Mouse (Mus musculus) embryo, embryonic 10.5 days (tissue): ENCODE data around the gene Anks6.
A peak's percentile ranks its signal among the peaks of the same experiment; 100 is the strongest.

ENCODE experiments used
- DNase-seq: peaks from one replicate; pipeline ENCODE4 v3.0.0-alpha.2; 2015; ENCODE audit warnings: low spot score

Gene Anks6

GRCm38 (mm10) chr4:46989842-46990241 lies 67.4 kb downstream of the Anks6 start:
- peak; percentile 85 for DNase-seq

DNA sequence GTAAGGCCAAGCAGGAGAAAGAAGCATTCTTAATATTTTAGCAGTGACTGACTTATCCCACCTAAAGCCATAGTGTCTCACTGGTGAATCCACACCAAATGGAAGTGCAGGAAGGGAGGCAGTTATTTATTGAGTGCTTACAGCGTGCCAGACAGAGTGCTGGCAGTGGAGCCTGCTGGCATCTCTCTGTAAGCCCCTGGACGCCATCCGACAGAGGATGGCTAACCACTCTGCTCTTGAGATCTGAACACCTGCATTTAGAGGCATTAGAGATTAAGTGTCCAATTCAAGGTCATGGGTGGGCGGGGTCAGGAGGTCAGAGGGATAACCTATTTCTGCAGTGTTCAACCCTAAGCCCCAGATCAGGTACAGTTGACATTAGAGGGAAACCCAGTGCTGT lies 68.4 kb downstream of the Anks6 start:
- no peak for DNase-seq

DNA sequence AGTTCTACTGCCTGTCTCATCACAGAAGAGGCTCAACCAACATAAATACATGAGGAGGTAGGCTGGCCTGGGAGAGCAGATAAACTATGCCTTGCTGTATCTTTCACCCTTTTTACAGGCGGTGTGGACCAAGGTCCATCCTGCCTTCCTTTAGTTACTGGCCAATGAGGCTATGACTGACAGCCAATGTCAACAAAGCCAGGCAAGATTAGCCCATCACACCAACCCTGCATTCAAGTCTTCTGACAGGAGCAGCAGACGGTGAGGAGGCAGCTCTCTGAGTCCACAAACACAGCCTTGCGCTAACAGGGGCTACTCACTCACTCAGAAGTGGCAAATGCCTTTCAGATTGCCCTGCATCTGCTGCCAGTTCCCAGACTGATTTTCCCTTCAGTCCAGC lies 69.0 kb downstream of the Anks6 start:
- DNase-seq, result no peak

- DNase-seq, result no peak
These were observed 69.4 kb downstream of the Anks6 start for GRCm38 (mm10) chr4:46987809-46988208.

DNA sequence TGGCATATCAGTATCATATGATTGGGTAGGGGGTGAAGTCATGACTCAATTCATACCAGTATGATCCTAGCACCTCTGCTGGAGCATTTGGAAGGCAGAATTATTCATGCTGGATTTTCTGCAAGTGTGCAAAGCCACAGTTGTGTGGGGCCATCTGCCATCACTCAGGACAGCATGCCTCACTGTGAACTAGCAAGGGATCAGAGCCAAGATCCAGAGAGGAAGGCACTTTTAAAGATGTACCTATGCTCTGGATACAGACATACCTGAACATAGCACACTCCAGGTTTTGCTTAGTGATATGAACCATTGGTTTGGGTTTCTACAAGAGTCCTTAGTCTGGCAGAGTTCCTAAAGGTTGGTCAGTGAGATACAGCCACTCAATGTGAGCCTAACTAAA lies 71.2 kb downstream of the Anks6 start:
- DNase-seq, result no peak

- DNase-seq, result no peak
These were observed 74.3 kb downstream of the Anks6 start for GRCm38 (mm10) chr4:46982912-46983311.

- DNase-seq, result no peak
These were observed 75.1 kb downstream of the Anks6 start for GRCm38 (mm10) chr4:46982094-46982493.

- no peak for DNase-seq
These were observed 78.9 kb downstream of the Anks6 start for GRCm38 (mm10) chr4:46978371-46978770.

DNA sequence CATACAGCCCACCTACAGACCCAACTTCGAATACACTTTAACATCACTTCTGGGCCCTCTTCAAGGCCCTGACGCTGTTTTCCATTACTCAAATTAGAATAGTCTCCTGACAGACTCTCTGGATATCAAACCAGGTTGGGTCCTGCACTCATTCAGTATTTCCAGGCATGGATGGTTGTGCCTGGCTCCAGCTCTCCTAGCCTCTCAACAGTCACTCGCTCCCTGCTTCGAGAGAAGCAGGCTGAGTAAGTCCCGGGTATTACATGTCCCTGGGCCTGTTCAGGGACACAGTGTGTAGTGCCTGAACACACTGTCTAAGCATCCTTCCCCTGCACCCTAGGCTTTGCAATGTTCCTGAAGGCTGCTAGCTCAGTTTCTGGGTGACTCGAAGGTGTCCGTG lies 80.1 kb downstream of the Anks6 start:
- no peak for DNase-seq

- DNase-seq, result no peak
These were observed 80.6 kb downstream of the Anks6 start for GRCm38 (mm10) chr4:46976671-46977071.

GRCm38 (mm10) chr4:46973322-46973721 lies 83.9 kb downstream of the Anks6 start:
- DNase-seq, result no peak

DNA sequence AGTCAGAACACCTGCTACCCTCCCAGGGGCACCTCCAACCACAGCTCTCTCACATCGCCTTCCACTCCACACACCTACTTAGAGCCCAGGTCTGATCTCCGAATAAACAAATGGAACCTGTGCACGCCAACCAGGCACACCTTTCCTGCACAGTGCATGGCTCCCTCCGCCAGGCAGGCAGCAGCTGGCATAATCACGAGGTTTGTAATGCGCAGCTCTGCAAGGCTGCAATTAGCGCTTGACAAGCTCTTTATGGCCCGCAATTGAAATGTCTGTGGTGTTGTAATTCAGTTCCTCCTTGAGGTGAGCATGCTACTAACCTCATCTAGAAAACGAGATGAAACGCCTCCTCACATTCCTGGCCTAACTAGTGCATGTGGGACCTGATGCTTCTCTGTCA lies 89.2 kb downstream of the Anks6 start:
- DNase-seq, result no peak

DNA sequence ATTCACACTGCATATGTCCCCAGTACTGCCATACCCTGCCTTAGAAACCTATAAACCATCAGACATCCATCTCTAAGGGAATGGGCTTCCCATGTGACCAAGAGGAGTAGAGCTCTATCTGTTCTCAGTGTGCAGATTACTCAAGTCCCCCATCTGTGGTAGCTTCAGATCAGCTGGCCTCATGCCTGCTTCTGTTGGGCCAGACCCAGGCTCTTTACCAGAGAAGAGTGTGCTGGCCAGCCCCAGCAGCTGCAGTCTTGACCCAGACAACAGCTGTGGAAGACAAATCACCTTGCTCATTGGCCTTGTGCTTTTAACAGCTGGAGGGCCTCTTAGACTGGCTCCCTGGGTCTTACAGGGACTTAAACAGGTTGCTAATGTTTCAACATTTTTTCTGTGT lies 90.7 kb downstream of the Anks6 start:
- DNase-seq, result no peak
